Mouse (Mus musculus): ENCODE results near the gene Card6. TPM values are rescaled to one million over a fixed set of nuclear protein-coding genes. Genes with fewer than 3 reads are reported as not detected.

Card6 gene
- total and polyA plus RNA-seq, 3 experiments = 1.3 to 3.9 (median 1.6) TPM

DNA sequence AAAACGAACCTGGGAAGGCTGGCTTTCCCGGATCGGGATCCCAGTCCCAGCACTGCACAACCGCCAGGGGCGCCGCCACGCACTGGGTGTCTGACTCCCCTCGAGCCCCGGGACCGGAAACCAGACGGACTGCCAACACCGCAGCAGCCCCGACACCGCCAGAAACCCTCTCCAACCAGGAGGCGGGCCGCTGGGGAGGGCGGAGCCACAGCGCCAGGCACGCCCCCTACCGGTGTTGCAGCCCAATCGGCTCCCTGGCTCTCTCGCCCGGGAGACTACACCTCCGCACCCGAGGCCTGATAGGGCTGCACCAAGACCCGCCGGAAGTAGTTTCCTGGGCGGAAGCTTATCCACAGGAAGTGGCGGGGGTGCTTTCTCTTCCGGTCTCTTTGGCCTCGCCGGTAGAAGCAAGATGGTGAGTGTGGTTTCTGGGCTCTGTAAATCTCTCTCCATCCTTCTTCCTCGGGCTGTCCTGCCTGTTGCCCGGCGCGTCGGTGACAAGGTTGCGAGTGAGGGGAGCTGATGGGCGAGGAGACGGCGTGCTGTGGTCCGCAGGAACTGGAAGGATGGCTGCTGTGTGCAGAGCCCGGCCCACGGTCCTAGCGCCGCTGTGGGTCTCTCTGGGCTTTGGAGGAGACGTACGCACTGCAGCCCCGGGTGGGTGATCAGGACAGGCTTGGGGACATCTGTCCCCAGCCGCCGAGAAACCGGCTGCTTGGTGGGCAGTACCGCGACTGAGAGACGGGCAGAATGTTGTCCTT lies 8.1 kb upstream of the Card6 start, which contains the start of gene Rpl37:
Gene Rpl37, plus strand, starts transcription at position 376 of the 761 bp plus-strand sequence.
- DNase-seq (ENCODE audit: extremely low read depth) = peak; percentile 97
- Histone ChIP-seq H3K27me3 (replicated peaks) (no peaks in the 10 kb centered on the region), H3K9me3 (replicated peaks; ENCODE audit: low read length) (no peaks in the 10 kb centered on the region), H3K9ac (ENCODE audit: insufficient read depth, low read depth) (peak within 1 kb of the TSS; percentile 96), H3K79me2 (replicated peaks; ENCODE audit: control insufficient read depth, extremely low read depth, insufficient read depth, poor library complexity, severe bottlenecking) (peaks cover 35% of the 10 kb centered on the region), H3K36me3 (replicated peaks in 1 of 2; ENCODE audit: control insufficient read depth in 1 of 2, insufficient read depth in 1 of 2, low read length in 1 of 2) (peaks cover 39 to 42% of the 10 kb centered on the region in 2 experiments), H3K4me2 (ENCODE audit: insufficient read depth, low read depth, poor library complexity, severe bottlenecking) (peak within 1 kb of the TSS; percentile 88), H3K4me1 (ENCODE audit: control insufficient read depth in 1 of 2, insufficient read depth in 2 of 2) (peaks cover 3 to 32% of the 10 kb centered on the region in 2 experiments; a peak in 2 of 4 replicates), H3K27ac (ENCODE audit: insufficient read depth, low read depth) (peak within 1 kb of the TSS; percentile 73), H3K4me3 (replicated peaks in 1 of 3; ENCODE audit: low read depth in 2 of 3, low read length in 2 of 3, poor library complexity in 1 of 3) (peak within 1 kb of the TSS; percentile 78 to 94 (median 87))
- in situ Hi-C loops (cut with MboI; ENCODE audit: low pct_ligation_motif_present, low pct_unique_long_range_greater_than_20kb, low sequenced_read_pairs) (loop anchor here (25.0 kb wide), 1 partner anchor 1079 kb away; the partner anchor contains the start of gene Oxct1), dilution Hi-C loops (cut with MboI; ENCODE audit: extremely low pct_ligation_motif_present, extremely low pct_unique_long_range_greater_than_20kb, low sequenced_read_pairs) (no loop called here)
- TF ChIP-seq MAZ (IDR thresholded peaks at IDR 0.05; ENCODE audit: low read depth, low read length) (peak; percentile 78; the same call in 1 of the 2 replicates), CHD1 (IDR thresholded peaks at IDR 0.05; ENCODE audit: low read depth, low read length) (no peak), ZMIZ1 (IDR thresholded peaks at IDR 0.05; ENCODE audit: low read depth, low read length) (peak; percentile 90), HCFC1 (IDR thresholded peaks at IDR 0.05; ENCODE audit: low read depth, low read length) (peak; percentile 94), ETS1 (conservative IDR thresholded peaks at IDR 0.05; ENCODE audit: low read depth, low read length) (peak; percentile 43), TCF12 (IDR thresholded peaks at IDR 0.05; ENCODE audit: low read depth, low read length) (peak; percentile 95), ZNF384 (IDR thresholded peaks at IDR 0.05; ENCODE audit: low read depth, low read length) (no peak), SIN3A (IDR thresholded peaks at IDR 0.05; ENCODE audit: low read length) (peak; percentile 78), UBTF (IDR thresholded peaks at IDR 0.05; ENCODE audit: low read depth, low read length) (peak; percentile 48; the same call in 1 of the 2 replicates), USF2 (conservative IDR thresholded peaks at IDR 0.05; ENCODE audit: low read depth, low read length) (no peak), RCOR1 (conservative IDR thresholded peaks at IDR 0.05; ENCODE audit: low read depth, low read length) (0 out of 2 replicates have a peak, but pooled peaks have one; percentile 53), POLR2AphosphoS2 (IDR thresholded peaks at IDR 0.05; ENCODE audit: low read depth, low read length) (peak; percentile 93), PAX5 (IDR thresholded peaks at IDR 0.05; ENCODE audit: low read length) (no peak), MYC (IDR thresholded peaks at IDR 0.05; ENCODE audit: low read depth, low read length) (peak; percentile 97), CHD2 (IDR thresholded peaks at IDR 0.05; ENCODE audit: low read length) (peak; percentile 81), USF1 (IDR thresholded peaks at IDR 0.05; ENCODE audit: low read depth, low read length) (no peak), NRF1 (IDR thresholded peaks at IDR 0.05; ENCODE audit: low read depth, low read length) (peak; percentile 52), POLR2A (IDR thresholded peaks at IDR 0.05; ENCODE audit: low read depth, low read length) (peak; percentile 92), KAT2A (IDR thresholded peaks at IDR 0.05; ENCODE audit: insufficient replicate concordance, low read length) (peak; percentile 92; the same call in 1 of the 2 replicates), JUN (IDR thresholded peaks at IDR 0.05; ENCODE audit: insufficient read depth, low read depth, low read length) (no peak), MEF2A (IDR thresholded peaks at IDR 0.05; ENCODE audit: borderline replicate concordance, low read depth, low read length) (peak; percentile 56), MXI1 (IDR thresholded peaks at IDR 0.05; ENCODE audit: low read depth, low read length) (peak; percentile 84; the same call in 1 of the 2 replicates), NELFE (IDR thresholded peaks at IDR 0.05; ENCODE audit: low read depth, low read length) (peak; percentile 96), RAD21 (IDR thresholded peaks at IDR 0.05; ENCODE audit: low read depth, low read length) (no peak; the same call in 1 of the 2 replicates), CTCF (conservative IDR thresholded peaks at IDR 0.05 in 1 of 2, IDR thresholded peaks at IDR 0.05 in 1 of 2; ENCODE audit: low read depth in 2 of 2, low read length in 2 of 2) (peak in 1 of 2 experiments; percentile 66; a peak in 3 of 4 replicates), ZKSCAN1 (IDR thresholded peaks at IDR 0.05; ENCODE audit: borderline replicate concordance, low read depth, low read length) (no peak), JUND (conservative IDR thresholded peaks at IDR 0.05; ENCODE audit: low read depth, low read length) (no peak), IRF4 (IDR thresholded peaks at IDR 0.05; ENCODE audit: low read depth, low read length) (peak; percentile 80; the same call in 1 of the 2 replicates), EP300 (IDR thresholded peaks at IDR 0.05; ENCODE audit: low read length) (no peak), SMC3 (IDR thresholded peaks at IDR 0.05; ENCODE audit: low read depth, low read length) (peak; percentile 15; the same call in 1 of the 2 replicates), TBP (conservative IDR thresholded peaks at IDR 0.05; ENCODE audit: low read depth, low read length) (peak; percentile 93), ELF1 (IDR thresholded peaks at IDR 0.05; ENCODE audit: low read depth, low read length) (peak; percentile 94), GABPA (IDR thresholded peaks at IDR 0.05; ENCODE audit: insufficient replicate concordance, low read depth, low read length) (no peak; the same call in 1 of the 2 replicates), BHLHE40 (IDR thresholded peaks at IDR 0.05; ENCODE audit: low read depth, low read length) (peak; percentile 54; the same call in 1 of the 2 replicates), MAFK (IDR thresholded peaks at IDR 0.05; ENCODE audit: insufficient replicate concordance, low read length) (no peak), MAX (IDR thresholded peaks at IDR 0.05; ENCODE audit: low read length) (peak; percentile 93), ZC3H11A (IDR thresholded peaks at IDR 0.05; ENCODE audit: low read depth, low read length) (no peak), E2F4 (IDR thresholded peaks at IDR 0.05; ENCODE audit: insufficient replicate concordance, low read depth, low read length) (no peak)
